Mouse (Mus musculus) left cerebral cortex, adult 9 months (tissue): ENCODE data around the gene Adgre5.

Experiments used
- DNase-seq, 2 experiments: peaks; one replicate each; pipeline ENCODE4 v3.0.0; 2022; ENCODE audit warnings: low spot score in 2 of 2

Gene Adgre5

DNA sequence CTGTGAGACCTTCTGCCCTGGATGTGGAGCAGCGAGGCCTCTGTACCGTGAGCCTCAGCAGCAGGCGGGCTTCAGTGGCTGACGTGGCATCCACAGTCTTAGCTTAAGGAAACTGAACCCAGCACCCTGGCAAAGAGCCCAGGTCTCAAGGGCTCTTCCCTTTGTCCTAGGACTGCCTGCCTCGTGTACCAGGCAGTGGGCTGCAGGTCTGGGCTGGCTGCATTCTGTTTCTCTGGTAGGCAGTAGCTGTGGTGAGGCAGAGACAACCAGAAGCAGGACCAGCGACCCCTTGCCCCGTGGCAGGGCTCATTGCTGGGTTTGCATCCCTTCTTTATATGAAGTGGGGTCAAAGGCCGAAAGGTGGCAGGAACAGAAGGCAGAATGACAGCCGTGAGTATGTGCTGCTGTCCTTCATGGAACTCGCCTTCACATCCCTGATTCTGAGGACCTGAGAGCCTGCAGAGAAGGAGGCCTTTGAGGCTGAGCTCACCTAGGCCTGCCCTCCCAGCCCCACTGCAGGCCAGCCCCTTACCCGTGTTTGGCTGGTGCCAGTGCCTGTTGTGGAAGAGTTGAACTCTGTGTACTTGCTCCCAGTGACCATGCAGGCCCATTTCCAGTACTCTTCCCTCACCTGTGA is 17.6 kb downstream of the Adgre5 start:
- DNase-seq: no peak

DNA sequence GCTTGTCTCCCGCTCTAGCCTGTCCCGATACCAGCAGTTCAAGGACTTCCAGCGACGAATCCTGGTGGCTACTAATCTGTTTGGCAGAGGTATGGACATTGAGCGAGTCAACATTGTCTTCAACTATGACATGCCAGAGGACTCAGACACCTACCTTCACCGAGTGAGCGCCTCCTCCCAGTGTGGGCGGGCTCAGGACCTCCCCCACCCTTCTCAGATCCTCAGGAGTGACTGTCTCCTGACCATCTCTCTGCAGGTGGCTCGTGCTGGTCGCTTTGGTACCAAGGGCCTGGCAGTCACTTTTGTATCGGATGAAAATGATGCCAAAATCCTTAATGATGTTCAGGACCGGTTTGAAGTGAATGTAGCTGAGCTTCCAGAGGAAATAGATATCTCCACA is 18.5 kb downstream of the Adgre5 start:
- DNase-seq: no peak

DNA sequence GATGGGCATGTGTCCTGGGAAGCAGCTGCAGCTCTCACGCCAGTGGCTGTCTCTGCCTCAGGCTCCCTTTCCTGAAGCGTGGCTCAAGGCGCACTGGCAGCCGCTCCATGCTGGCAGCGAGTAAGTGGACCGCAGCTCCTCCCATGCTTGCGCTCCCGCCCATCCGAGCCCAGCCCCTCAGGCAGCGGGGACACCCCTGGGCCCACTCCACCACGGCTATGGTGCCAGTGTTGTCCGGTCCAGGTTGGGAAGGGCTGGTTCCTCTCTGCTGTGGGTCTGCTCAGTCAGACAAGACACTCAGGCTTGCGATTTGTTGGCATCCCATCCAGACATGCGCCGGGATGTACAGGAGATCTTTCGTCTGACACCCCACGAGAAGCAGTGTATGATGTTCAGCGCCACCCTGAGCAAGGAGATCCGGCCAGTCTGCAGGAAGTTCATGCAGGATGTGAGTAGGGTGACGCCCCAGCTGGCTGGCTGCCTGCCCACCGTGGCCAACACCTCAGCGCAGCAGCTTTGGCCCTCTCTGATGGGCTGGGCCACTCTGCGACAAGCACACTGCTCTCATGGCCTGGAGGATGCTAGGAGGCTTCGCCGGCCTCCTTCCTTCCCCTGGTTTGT is 19.6 kb downstream of the Adgre5 start:
- no peak for DNase-seq

DNA sequence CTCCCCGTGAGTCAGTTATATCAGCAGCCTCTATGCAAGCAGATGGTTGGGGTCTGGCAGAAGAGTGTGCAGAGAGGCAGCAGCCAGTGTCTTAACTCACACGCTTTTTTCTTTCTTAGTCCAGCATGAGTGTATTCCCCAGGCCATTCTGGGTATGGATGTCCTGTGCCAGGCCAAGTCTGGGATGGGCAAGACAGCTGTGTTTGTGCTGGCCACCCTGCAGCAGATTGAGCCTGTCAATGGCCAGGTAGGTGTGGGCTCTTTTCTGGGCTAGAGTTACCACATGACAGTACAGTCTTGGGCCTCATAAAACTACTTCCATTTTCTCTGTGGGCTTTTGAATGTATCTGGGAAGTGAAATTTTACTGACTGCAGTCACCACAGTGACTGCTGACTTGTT is 21.4 kb downstream of the Adgre5 start:
- DNase-seq: no peak

DNA sequence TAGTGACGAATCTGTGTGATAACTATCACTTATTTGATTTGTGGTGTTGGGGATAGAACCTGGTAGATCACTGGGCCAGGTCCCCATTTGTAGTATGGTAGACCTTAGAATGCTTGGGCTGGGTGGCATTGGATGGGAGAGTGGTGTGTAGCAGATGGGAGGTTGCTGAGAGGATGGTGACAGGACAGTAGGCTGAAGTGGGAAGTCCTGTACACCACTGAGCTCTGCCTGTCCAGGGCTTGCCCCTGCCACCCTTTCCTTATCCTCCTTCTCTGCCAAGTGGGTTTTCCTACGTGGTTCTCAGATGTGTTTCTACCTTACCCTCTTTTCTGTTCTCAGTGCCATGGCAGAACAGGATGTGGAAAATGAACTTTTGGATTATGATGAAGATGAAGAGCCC is 22.1 kb downstream of the Adgre5 start:
- no peak for DNase-seq

GRCm38 (mm10) chr8:83716563-83716962 is 24.6 kb downstream of the Adgre5 start:
- no peak for DNase-seq

DNA sequence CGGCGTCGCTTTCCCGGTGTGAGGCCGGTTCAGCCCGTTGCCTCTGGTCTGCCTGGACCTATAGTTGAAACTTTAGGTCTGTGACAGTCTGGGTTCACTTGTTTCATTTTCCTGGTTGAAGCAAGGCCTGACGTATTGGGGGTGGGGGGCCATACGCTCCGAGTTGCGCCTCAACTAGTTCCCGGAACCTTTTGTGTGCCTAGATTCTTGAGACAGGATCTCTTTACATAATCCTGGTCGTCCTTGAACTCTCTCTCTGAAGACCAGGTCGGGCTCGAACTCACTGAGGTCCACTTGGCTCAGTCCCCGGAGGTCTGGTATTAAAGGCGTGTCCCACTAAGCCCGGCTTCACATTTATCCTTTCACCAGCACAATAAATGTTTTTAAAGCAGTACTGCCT is 25.4 kb downstream of the Adgre5 start:
- DNase-seq: no peak

DNA sequence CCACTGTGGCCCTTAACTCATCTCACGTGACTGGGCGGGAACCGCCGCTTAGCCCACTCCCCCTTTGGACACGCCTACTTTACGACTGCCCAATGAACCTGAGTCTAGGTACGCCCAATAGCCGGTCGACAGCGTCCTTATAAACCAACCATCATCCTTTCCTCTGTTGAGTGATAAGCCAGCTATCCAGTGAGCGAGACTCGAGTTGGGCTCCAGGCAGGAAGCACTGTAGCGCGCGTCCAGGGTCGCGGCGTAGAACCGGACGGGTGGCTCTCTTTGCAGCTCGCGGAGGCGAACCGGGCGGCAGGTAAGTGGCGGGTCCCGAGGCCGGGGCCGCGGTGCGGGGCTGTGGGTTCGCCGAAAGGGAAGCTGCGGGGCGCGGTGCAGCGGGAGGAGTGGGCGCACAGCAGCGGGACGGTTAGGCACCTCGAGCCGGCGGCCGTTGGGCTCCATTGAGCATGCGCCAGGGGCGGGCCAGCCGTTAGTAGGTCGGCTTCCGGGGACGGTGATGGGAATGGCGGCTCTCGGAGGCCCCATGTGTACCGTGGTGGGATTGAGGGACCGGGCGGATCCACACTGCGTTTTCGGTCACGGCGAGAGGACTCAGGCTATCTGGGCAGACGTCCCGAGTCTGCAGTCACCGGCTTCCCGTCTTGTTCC is 26.0 kb downstream of the Adgre5 start, which contains the start of gene Ddx39:
TSS of gene Ddx39 (plus strand) at position 147 of the 660 bp plus-strand sequence.
- DNase-seq: peak; percentile 98

DNA sequence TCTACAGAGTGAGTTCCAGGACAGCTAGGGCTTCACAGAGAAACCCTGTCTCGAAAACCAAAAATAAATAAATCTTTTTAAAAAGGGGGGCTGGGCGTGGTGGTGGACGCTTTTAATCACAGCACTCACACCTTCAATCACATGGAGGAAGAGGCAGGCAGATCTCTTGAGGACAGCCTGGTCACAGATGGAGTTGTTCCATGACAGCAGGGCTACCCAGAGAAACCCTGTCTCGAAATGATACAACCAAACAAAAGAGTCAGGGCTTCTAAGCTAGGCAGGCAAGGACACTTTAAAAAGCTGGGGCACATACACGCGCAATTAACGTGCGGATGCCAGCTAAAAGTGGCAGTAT is 26.5 kb downstream of the Adgre5 start:
- no peak for DNase-seq

DNA sequence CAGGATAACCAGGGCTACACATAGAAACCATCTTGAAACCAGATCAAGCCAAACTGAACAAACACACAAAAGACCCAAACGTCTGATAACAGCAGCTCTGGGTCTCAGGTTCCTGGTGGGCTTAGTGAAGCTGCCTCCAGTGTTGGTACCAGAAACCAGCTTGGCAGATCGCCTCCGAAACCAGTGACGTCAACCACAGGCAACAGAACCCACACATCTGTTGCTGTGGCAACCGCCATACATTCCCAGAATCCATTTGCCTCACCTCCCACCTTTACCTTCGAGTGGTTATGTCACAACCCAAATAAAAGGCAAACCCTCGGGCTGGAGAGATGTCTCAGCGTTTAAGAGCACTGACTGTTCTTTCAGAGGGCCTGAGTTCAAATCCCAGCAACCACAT is 33.6 kb downstream of the Adgre5 start:
- peak in 1 of 2 experiments; percentile 66 for DNase-seq

DNA sequence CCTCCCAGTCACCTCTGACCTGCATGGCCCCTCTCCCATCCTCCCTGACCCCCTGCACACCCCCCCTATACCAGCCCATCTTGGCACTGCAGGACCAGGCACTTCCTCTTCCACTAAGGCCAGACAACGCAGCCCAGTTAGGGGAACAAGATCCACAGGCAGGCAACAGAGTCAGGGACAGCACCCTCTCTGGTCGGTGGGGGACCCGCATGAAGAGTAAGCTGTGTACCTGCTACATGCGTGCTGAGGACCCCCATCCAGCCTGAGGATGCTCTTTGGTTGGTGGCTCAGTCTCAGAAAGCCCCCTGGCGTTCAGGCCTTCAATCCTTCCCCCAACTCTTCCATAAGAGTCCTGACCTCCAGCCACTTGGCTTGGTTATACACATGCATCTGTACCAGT is 34.7 kb downstream of the Adgre5 start:
- DNase-seq: no peak

DNA sequence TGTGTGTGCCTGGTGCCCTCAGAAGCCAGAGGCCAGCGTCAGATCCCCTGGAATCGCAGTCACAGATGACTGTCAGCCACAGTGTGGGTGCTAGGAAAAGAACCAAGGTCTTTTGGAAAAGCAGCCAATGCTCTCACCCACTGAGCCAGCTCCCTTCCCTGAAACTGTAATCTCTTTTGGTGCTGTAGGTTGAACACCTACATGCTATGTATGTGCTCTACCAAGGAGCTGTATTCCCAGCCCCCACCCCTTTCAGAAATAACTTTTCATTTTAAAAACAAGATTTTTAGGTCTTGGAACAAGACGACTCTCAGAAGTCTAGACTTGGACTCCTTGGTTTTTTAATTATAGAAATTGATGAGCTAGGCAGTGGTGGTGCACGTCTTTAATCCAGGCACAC is 37.7 kb downstream of the Adgre5 start:
- peak in 1 of 2 experiments; percentile 47 for DNase-seq

DNA sequence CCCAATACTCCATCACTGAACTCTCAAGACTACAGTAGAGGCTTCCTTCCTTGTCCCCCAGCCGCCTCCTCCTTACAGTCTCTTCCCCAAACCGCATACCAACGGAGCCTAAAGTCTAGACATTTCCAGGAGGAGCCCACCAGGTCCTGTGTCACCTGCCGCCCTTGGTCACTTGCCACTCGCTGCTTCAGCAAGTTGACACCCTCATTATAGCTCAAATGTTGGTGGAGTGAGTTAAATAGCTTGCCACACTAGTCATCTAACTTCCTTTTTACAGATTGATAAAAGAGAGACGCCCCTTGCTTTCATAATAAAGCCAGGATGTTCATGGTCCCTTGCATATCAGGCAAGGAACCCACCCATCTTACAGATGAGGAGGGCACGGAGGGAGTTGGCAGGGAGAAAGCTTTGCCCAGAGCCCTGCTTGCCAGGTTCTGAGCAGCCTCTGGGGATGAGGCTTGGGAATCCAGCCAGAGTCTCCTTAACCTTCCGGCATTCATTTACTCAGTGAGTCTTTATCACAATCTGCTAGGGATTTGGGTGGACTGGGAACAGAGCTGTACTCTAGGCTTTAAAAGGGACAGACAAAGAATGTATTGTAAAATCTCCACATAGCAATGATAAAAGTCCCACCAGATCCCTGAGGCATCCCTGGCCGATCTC is 40.6 kb downstream of the Adgre5 start:
- no peak for DNase-seq

DNA sequence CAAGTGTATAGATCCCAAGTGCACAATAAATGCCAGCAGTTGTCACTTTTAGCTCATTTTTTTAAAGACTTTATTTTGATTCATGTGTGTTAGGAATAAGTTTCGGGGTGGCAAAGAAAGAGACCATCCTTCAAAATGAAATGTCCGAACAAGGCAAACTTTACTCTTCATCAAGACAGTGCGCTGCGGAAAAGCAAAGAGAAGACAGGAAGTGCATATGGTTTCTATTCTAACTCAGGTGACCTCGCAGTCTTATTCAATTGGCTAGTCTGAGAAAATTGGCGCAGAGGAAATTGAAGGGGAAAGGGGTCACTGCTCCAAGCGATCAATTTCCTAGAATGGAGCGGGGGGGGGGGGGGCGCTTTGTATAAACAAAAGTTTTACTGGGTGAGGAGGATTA is 41.6 kb downstream of the Adgre5 start:
- DNase-seq: no peak

DNA sequence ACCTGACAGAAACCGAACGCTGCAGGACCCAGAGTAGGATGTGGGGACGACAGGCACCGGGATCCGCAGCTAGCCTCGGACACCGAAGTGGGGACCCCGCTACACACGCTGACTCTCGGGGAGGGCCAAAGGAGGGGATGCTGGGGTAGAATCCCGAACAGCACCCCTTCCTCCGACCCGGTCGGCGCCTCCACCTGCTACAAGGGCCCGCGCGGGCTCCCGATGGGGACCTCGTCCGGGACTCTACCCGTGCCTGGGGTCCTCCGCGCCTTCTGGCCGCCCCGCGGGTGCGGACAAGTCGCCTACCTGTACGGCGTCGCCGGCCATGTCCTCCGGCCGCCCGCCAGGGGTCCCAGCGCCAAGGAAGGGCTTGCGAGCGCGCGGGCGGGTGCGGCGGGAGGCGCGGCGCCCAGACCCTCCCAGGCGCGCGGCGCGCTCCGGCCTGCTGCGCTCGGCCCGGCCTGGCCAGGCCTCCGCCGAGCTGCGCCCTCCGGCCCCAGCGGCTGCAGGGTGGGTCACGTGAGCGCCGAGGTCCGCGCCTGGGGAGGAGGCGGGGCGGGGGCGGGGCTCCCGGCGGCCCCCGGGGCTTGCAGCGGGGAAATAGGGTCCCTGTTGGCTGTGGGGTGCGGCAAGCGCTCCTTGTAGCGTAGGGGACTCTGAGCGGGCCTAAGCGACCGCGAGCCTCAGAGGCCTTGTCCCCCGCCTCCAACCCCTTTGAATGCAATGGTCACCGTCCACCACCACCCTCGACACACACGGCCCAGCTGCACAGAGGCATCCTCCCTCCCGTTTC is 42.3 kb downstream of the Adgre5 start, which contains the start of gene Pkn1:
TSS of gene Pkn1 (minus strand) at position 519 of the 793 bp plus-strand sequence.
- DNase-seq: peak in 1 of 2 experiments; percentile 42

DNA sequence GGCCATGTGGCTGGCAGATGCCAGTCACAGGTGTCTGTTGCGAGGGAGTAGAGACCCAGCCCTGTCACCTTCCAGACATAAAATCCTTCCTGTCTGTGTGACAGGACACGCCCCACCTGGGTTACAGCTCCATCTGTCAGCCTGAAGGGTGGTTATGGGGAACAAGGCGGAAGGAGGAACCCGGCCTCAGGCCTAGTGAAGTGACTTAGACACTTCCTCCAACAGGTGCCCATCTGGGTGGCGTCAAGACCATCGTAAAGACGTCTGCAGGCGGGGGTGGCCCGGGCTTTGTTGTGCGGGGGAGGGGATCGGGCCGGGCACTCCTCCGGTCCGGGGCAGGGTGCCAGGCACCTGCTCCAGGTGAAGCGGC is 42.9 kb downstream of the Adgre5 start:
- DNase-seq: peak in 1 of 2 experiments; percentile 51

DNA sequence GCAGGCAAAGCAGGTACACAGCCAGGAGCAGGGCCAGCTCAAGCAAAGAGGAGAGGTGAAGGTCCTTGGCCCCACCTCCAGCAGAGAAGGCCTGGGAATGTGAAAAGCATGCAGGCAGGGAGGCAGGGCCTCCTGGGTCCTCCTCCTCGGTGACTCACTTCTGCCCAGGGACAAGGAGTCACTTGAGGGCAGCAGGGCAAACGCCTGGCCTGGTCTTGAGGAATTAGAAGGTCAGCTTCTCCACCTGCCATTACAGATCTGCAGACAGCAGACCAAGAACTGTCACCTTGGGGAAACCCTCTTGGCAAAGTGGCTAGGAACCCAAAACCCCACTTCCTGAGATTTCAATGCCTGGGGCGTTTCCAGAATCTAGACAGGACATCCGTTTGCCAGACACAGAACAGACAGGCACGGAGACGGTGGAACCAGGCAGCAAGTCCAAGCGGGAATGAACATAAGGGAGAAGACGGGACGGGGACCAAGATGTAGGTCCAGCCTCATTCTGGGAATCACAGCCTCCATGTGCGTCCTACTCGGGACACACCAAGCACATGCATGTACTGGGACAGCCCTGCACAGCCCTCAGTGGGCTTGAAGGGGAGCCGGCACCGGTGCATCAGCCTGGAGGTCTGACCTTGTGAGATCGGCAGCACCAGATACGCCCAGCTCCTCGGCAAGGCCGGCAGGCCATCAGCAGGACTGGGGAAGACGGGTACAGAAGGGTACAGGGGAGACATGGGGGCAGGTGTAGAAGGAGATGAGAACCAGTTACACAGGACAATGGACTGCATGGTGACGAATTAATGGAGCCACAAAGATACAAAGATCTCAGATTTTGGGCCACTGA is 43.5 kb downstream of the Adgre5 start:
- DNase-seq: no peak

DNA sequence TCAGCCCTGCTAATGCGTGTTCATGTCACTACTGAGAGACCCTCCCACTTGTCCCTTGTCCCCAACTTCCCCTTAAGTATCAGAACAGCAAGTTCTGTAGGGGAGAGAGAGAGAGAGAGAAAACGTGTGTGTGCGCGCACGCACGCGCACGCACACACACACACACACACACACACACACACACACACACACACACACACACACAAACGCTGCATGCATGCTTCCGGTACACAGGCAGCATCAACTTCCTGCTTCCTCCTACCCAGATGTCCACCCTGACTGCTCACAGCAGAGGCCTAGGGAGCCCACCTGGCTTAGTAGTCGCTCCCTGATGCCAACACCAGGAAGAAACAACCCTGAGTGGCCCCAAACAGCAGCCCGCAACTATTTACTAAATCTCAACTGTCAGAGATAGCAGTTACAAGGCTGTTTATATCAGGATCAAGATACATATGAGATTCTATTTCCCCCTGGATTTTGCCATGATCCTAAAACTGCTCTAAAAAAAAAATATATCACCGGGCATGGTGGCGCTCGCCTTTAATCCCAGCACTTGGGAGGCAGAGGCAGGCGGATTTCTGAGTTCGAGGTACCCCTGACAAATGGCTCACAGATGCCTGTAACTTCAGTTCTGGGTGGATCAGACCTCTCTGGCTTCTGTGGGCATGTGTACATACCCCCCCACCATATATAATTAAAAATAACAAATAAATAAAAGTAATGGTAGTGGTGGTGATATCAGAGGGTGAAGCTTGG is 45.6 kb downstream of the Adgre5 start:
- no peak for DNase-seq

GRCm38 (mm10) chr8:83694369-83695160 is 46.6 kb downstream of the Adgre5 start:
- peak in 1 of 2 experiments; percentile 35 for DNase-seq
